Mouse (Mus musculus) small intestine, adult 2 months (tissue): ENCODE results near the gene Ybx2. TPM values are rescaled to one million over a fixed set of nuclear protein-coding genes. Genes with fewer than 3 reads are reported as not detected.

Source experiments
- H3K27ac ChIP-seq: fragments of 200-500 bp; 2 replicates; pipeline ENCODE4 v1.5.1; 2012; ENCODE audit warnings: low read depth, low read length, control low read depth, inconsistent platforms; ENCODE audit not compliant: insufficient read depth
- H3K27me3 ChIP-seq: fragments of 200-500 bp; 2 replicates; pipeline ENCODE4 v1.6.1; 2012; ENCODE audit warnings: mild to moderate bottlenecking, moderate library complexity, low read length, inconsistent platforms; ENCODE audit not compliant: control insufficient read depth, insufficient read depth
- H3K36me3 ChIP-seq: fragments of 200-500 bp; 2 replicates; pipeline ENCODE4 v1.6.1; 2012; ENCODE audit warnings: mild to moderate bottlenecking, low read length, control low read depth, inconsistent platforms; ENCODE audit not compliant: control insufficient read depth, insufficient read depth
- H3K4me1 ChIP-seq: fragments of 200-500 bp; 2 replicates; pipeline ENCODE4 v1.6.1; 2012; ENCODE audit warnings: low read length, inconsistent platforms, mixed read lengths; ENCODE audit not compliant: control insufficient read depth, insufficient read depth, insufficient read length
- H3K4me3 ChIP-seq: fragments of 200-500 bp; 2 replicates; pipeline ENCODE4 v1.5.1; 2012; ENCODE audit warnings: low read depth, mild to moderate bottlenecking, control low read depth, inconsistent platforms, low read length, moderate library complexity
- CTCF ChIP-seq: fragments of 200-500 bp; IDR thresholded peaks from 2 replicates; pipeline ENCODE4 v1.5.1; 2012; ENCODE audit warnings: low read depth, mild to moderate bottlenecking, control low read depth, inconsistent platforms, low read length, moderate library complexity, mixed read lengths; ENCODE audit not compliant: insufficient replicate concordance, insufficient read length; ENCODE audit errors: extremely low read depth
- POLR2A ChIP-seq: fragments of 200-500 bp; IDR thresholded peaks from 2 replicates; pipeline ENCODE4 v1.6.1; 2012; ENCODE audit warnings: low read depth, mild to moderate bottlenecking, control low read depth, inconsistent platforms, low read length, moderate library complexity
- WGBS: fragments of 180-500 bp; shearing (Covaris S2); methylation state at CpG from one replicate; pipeline ENCODE4 v1.1.7; 2018; 5-methylcytosine and 5-hydroxymethylcytosine counted together
- polyA plus RNA-seq: library from polyadenylated mRNA; depleted of rRNA; stranded (reverse); fragments of >200 nt; gene quantifications from 2 replicates; pipeline ENCODE4 v1.2.3, GENCODE M21; 2012; rRNA removed

The Ybx2 gene
- 10.6 and 11.4 TPM in 2 replicates for polyA plus RNA-seq

GRCm38 (mm10) chr11:69935137-69935879, at the start of gene Ybx2:
Gene Ybx2, plus strand, starts transcription at chr11:69935796.
- no peak for TF ChIP-seq POLR2A
- TF ChIP-seq CTCF: no peak
- peaks cover 11% of the 10 kb centered on the region; the same call in 1 of the 2 replicates for H3K27me3 ChIP-seq
- H3K4me3 ChIP-seq: peak within 1 kb of the TSS; percentile 49
- WGBS: 2% methylated on average over 49 of the region's 62 CpGs
- H3K27ac ChIP-seq: no peak within 1 kb of the TSS
- H3K36me3 ChIP-seq: no peaks in the 10 kb centered on the region
- H3K4me1 ChIP-seq: peaks cover 11% of the 10 kb centered on the region

- TF ChIP-seq CTCF: peak; percentile 40; the same call in 1 of the 2 replicates
- no peak for TF ChIP-seq POLR2A
- WGBS: 58% methylated on average over 8 of the region's 8 CpGs
Observed at GRCm38 (mm10) chr11:69886907-69887635, 48.5 kb upstream of the Ybx2 start.

DNA sequence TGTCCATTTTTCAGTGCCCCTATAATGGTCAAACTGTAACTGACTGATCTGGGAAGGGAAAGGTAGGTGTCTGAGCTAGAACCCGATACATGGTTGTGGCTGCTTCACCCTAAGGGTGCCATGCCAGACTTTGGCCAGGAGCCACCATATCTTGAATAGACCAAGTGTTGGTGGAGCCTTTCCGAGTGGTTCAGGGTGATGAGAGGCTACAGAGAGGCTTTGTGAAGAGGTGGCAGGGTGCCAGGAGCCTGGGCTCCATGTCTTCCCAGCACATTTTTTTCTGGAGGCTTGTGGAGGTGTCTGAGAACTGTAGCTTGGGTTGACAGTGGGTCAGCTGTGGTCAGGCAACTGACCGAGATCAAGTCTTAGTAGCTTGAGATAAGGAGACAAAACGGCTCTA, 44.1 kb upstream of the Ybx2 start:
- Histone ChIP-seq H3K27ac (no peak overlapping the region), H3K36me3 (no peaks in the 10 kb centered on the region), H3K4me1 (no peaks in the 10 kb centered on the region), H3K27me3 (no peaks in the 10 kb centered on the region), H3K4me3 (no peak overlapping the region)
- 53% methylated on average over 4 of the region's 4 CpGs for WGBS
- TF ChIP-seq POLR2A (no peak), CTCF (no peak)

More at GRCm38 (mm10) chr11:69886907-69887635, 48.5 kb upstream of the Ybx2 start:
- Histone ChIP-seq H3K4me3 (no peak overlapping the region), H3K36me3 (no peaks in the 10 kb centered on the region), H3K27me3 (no peaks in the 10 kb centered on the region), H3K4me1 (no peaks in the 10 kb centered on the region), H3K27ac (no peak overlapping the region)

DNA sequence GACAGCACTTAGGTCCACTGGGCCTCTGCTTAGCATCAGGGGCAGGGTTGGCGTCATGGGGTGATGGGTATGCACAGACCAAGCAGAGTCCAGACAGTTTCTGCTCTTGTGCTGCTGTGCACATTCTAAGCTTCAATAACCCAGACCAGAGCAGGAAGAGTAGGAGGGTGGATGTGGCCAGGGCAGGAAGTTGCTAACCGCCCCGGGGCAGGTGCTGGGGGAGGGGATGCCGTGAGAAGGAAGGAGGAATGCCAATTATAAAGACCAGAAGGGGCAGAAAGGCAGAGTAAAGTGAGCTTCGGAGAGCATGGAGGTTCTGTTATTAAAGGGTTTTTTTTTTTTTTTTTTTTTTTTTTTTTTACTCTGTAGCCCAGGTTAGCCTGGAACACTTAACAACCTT, 40.9 kb upstream of the Ybx2 start:
- Histone ChIP-seq H3K27ac (0 out of 2 replicates have a peak overlapping the region, but pooled peaks have one; percentile 31), H3K4me3 (peak overlapping the region; percentile 45), H3K27me3 (no peaks in the 10 kb centered on the region), H3K36me3 (no peaks in the 10 kb centered on the region), H3K4me1 (no peaks in the 10 kb centered on the region)
- 70% methylated on average over 5 of the region's 5 CpGs for WGBS
- no peak for TF ChIP-seq CTCF
- no peak for TF ChIP-seq POLR2A

- H3K4me3 ChIP-seq: peak within 1 kb of the TSS; percentile 45
- H3K4me1 ChIP-seq: peaks cover under 1% of the 10 kb centered on the region; the same call in 1 of the 2 replicates
- 71% methylated on average over 4 of the region's 4 CpGs for WGBS
- no peaks in the 10 kb centered on the region for H3K36me3 ChIP-seq
- TF ChIP-seq POLR2A (no peak), CTCF (no peak)
- peak within 1 kb of the TSS; percentile 71; the same call in 1 of the 2 replicates for H3K27ac ChIP-seq
- no peaks in the 10 kb centered on the region for H3K27me3 ChIP-seq
Observed at GRCm38 (mm10) chr11:69895291-69895690, 40.3 kb upstream of the Ybx2 start, which contains the start of gene Acap1. Gene Acap1, minus strand, starts transcription at chr11:69895539.

- H3K27me3 ChIP-seq: no peaks in the 10 kb centered on the region
- WGBS: 36% methylated on average over 4 of the region's 4 CpGs
- peaks cover 13% of the 10 kb centered on the region for H3K4me1 ChIP-seq
- H3K27ac ChIP-seq: no peak overlapping the region
- peaks cover 10% of the 10 kb centered on the region; the same call in 1 of the 2 replicates for H3K36me3 ChIP-seq
- H3K4me3 ChIP-seq: no peak overlapping the region
- no peak for TF ChIP-seq POLR2A
- no peak for TF ChIP-seq CTCF
Observed at GRCm38 (mm10) chr11:69899870-69900269, 35.7 kb upstream of the Ybx2 start.
